Mouse (Mus musculus) skeletal muscle tissue, postnatal 0 days (tissue): ENCODE data around the gene Zfp983. TPM values are rescaled to one million over a fixed set of nuclear protein-coding genes. Genes with fewer than 3 reads are reported as not detected.

Source experiments
- polyA plus RNA-seq: library from polyadenylated mRNA; unstranded; fragments of >200 nt; fragmentation: Nextera tagmentation; extraction: Ambion mirVana; gene quantifications from 2 replicates; pipeline ENCODE4 v1.2.1, GENCODE M21; 2015

The Zfp983 gene
- 1.4 and 1.5 TPM in 2 replicates for polyA plus RNA-seq

GRCm38 (mm10) chr17:21650364-21650907, at the start of gene Zfp983:
TSS of gene Zfp983 (plus strand) at chr17:21650624.

DNA sequence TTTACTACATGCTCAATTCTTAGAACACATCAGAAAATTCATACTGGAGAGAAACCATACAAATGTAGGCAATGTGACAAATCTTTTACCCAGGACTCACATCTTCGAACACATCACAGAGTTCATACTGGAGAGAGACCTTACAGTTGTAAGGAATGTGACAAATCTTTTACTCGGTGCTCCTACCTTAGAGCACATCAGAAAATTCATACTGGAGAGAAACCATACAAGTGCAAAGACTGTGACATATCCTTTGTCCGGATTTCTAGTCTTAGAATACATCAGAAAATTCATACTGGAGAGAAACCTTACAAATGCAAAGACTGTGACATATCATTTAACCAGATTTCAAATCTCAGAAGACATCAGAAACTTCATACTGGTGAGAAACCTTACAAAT, 41.1 kb downstream of the Zfp983 start, which contains the start of gene Gm10226:
TSS of gene Gm10226 (plus strand) at position 301 of the 400 bp plus-strand sequence.

GRCm38 (mm10) chr17:21707343-21707996, 57.0 kb downstream of the Zfp983 start, which contains the start of gene Zfp760:
TSS of gene Zfp760 (plus strand) at chr17:21707741.

Other genes with a start within 250 kb of the Zfp983 start
- 1.2 and 1.6 TPM in 2 replicates for gene Zfp54, start 227.4 kb upstream of the Zfp983 start, polyA plus RNA-seq
- gene Zfp51, start 200.2 kb upstream of the Zfp983 start, polyA plus RNA-seq: 6.2 TPM in 2 replicates
- gene Zfp53, start 161.6 kb upstream of the Zfp983 start, polyA plus RNA-seq: 3.8 and 5.0 TPM in 2 replicates
- gene Zfp52, start 115.1 kb upstream of the Zfp983 start, polyA plus RNA-seq: 1.7 and 1.9 TPM in 2 replicates
- 7.0 and 8.8 TPM in 2 replicates for gene Zfp948, start 83.6 kb upstream of the Zfp983 start, polyA plus RNA-seq
- 3.0 TPM in 2 replicates for gene Gm10226, start 41.2 kb downstream of the Zfp983 start, polyA plus RNA-seq
- 2.6 and 3.1 TPM in 2 replicates for gene Zfp760, start 57.1 kb downstream of the Zfp983 start, polyA plus RNA-seq
- gene Zfp229, start 80.2 kb downstream of the Zfp983 start, polyA plus RNA-seq: 3.7 and 4.9 TPM in 2 replicates
- gene Zfp820, start 195.1 kb downstream of the Zfp983 start, polyA plus RNA-seq: 2.9 and 3.6 TPM in 2 replicates